Mouse (Mus musculus) cerebellum, postnatal 14 days (tissue): ENCODE data around the gene Rnls.
A peak's percentile ranks its signal among the peaks of the same experiment; 100 is the strongest.
"Not testable (repeated sequence)": the region's sequence is repeated elsewhere in the genome, so short reads cannot be mapped to it uniquely, and the experiment has no call there.

Experiments used
- DNase-seq, 2 experiments: peaks; one replicate each; pipeline ENCODE4 v3.0.0; 2021; ENCODE audit warnings: mixed read lengths in 2 of 2

The Rnls gene

DNA sequence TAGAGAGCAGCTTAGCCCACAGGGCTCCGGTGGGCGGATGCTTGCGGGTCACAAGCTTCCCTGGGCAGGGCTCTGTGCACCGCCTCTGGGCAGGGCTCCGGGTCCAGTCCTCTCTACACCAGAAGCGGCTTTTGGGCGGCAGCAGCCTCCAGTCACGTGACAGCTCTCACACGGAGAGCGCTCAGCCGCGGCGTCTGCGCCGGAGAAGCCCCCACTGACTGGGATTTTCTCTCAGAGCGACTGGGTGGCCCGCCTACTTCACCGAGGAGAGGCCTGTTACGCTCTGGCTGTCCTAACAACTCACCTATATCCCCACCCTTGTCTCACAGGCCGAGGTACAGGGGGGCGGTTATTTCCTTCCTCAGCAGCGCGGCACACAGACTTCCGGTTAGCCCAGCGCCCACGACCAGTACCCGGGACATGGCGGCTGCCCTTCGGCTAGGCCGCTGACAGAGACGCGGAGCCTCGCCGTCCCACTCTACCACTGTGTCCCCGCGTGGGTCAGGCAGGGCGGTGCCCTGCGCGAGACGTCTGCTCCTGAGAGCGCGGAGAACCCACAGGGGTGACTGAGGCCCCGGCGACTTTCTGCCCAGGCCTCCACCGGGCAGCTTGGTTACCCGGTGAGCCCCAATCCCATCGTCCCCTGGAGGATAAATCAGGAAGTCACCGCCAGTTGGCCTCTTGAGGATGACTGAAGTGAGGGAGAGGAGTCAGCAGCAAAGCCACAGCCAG lies at the start of gene Rnls:
Rnls (minus strand) TSS at position 645 of the 732 bp plus-strand sequence.
- peak; percentile 86 to 88 for DNase-seq

DNA sequence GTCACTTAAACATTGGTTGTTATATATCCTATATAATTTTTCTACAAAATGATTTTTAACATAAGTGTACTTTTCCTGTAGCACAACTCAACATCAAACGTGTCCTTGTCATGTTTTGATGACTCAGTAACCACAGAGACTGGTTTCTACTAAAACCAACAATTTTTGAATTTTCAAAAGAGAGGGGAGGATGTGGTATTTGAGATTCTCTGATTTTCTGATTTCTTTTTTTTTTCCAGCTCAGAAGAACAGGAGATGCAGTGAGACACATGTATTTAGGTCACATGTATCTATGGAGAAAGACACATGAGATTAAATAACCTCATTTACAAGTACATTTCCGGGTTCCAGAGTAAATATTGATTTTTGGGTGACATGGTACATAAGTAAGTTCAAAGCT lies 37.4 kb upstream of the Rnls start:
- DNase-seq: no peak

DNA sequence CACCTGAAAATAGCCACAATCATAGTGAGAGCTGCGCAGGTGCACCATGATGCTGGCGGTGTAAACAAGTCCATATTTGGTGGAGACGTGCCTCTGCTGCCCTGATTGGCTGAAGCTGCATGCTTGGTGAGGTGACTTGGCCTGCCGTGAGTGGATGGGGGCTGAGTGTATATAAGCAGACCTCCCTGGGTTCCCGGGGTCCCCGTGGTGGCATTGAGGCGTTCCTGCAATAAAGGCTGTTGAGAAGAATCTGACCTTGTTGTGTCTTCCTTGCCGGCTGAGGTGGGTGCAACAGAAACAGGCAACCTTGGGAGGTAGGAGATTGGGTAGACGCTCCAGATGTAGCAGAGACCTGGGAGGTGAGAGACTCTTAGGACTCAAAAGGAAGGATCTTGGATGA lies 27.3 kb upstream of the Rnls start:
- DNase-seq: not testable (repeated sequence)

DNA sequence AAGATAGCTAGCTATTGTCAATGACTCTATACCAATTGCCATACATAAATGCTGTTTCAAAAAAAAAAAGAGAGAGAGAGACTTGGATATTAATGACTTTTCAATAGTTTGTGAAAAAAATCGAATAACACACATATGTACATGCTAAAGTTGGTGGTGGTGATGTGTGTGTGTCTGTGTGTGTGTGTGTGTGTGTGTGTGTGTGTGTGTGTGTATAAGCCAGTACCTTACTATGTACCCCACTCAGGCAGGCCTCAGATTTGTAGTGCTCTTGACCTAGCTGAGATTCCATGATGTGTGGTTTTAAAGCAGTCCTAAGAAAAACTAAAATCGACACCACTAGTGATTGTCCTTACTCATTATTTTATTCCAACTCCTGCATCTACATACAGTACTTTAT lies 11.3 kb downstream of the Rnls start:
- no peak for DNase-seq

DNA sequence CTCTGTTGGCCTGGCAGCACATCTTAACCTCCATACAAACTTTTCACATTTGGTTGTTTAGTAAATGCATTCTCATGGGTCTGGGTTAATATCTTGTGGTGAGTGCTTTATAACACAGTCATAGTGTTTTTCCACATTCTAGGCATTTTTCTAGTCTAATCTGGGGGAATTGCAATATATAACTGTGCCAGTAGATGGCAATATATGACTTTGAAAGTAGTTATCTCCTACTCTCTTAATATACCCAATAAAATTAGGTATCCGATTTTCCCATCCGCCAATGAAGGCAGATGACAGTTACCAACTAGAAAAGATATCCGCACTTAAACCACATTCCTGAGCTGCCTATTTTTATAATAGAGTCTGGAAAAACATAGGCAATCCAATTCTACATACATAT lies 11.7 kb downstream of the Rnls start:
- DNase-seq: peak in 1 of 2 experiments; percentile 44

DNA sequence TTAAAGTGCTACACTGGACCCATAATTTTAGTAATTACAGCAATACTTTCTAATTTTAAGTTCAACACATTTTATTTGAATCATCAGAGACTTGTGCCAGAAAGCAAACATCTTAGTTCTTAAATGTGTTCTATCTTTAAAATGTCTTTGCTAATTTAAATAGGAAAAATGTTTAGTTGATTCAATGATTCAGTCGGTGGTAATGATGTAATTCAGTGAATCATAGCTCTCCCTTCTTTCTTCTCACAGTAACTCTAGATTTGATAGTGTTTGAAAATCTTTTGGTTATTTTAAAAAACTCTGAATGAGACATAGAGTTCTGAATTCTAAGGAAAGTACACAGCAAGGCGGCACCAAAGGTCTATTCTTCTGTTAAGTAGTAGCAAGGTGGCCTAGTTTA lies 23.3 kb downstream of the Rnls start:
- DNase-seq: no peak

DNA sequence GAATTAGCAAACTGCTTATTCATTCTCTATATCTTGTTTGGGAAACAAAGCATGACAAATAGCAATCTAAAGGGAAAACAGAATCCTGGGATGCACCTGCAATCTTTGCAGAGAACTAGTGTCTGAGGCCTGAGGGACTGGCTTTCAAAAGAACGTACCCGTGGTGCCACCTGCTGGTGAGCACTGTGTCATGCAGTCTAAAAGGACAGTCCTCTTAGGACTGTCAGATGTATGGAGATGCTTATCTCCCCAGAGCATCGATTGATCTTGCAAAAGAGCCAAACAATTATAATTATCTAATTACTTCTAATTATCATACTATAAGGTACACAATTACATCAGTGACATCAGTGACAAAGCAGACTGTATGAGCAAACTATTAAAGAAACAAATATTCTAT lies 25.4 kb downstream of the Rnls start:
- peak; percentile 81 to 88 for DNase-seq

DNA sequence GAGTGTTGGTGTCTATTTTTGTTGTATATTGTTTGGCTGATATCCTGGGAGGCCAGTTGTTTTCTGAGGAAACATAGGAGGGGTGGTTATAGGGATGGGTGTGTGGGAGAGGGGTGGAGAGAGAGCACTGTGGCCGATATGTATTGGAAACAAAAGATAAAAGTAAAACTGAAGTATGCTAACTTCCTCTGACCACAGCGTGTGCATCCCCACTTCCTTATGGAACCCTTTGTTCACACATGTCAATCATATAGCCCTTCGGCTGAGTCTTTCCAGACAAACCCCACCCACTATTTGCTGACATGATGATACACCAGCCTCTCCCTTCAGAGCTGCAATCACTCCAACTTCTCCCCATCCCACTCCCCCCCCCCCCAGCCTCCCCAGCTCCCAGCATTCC lies 35.1 kb downstream of the Rnls start:
- DNase-seq: no peak

DNA sequence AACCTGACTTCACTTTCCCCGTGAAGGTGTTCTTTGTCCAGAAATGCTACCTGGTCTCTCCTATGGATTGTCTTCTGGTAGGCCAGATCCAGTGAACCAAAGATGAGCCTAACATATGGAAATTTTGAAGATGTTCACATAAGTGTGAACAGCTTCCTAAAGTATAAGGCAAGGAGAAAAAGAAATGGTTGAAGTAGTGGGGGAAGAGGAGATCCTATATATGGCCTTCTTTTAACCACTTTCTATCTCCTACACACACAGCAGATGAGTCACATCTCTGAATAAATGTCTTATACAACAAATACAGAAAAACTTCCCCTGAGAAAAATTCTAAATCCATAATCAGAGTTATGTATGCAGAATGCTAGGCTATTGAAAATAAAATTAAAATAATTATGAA lies 52.0 kb downstream of the Rnls start:
- DNase-seq: no peak

DNA sequence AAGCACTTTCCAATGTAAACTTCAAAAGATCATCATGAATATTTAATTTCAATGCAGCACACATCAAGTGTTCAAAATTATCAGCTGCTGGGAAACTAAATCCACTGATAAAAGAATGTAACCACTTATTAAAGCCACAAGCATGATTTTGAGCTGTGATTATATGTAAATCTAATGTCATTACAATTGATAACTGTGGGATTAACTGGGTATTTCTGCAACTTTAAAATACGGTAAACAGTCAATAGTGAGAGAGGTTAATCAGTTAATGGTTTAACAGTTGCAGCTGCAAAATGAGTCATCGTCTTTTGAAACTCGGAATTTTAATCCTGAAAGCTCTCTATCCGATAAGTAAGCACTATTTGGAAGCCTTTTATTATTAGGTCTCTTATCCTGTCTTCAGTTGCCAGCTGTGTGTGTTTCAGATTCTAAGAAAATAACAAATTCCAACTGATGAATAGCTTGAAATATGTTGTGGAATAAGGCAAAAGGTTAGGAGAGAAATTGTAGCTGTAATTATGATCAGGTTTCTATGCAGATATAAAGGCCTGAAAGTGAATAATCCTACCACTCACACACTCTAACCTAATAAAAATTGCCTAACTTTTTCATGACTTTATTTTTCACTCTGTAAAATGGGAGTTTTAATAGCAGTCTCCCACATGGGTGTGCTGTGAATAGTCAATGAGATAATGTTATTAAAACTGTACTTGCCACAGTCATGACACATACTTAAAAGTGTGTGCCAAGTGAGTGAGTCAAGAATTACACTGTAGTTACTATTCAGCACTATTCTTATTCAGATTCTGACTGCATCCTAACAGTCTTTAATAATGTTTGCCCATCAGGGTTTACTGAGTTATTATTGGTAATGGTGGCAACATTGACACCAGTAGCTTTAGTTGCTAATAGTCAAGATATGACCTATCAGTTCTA lies 65.1 kb downstream of the Rnls start:
- no peak for DNase-seq

DNA sequence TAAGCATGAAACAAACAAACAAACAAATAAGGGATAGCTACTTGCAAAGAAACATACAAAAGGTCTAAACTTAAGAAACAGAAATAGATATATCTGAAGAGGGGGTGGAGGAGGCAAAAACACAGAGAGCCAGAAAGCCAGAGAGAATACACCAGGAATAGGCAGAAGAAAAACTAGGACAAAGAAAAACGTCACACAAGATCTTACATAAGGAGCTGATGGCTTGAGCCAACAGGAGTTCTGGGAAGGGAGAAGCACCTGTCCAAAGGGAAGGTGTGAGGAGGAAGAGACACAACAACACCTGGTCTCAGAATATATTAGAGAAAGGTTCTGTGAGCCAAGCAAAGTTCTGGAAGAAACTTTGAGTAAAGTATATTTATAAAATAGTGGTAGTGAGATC lies 73.3 kb downstream of the Rnls start:
- DNase-seq: no peak

DNA sequence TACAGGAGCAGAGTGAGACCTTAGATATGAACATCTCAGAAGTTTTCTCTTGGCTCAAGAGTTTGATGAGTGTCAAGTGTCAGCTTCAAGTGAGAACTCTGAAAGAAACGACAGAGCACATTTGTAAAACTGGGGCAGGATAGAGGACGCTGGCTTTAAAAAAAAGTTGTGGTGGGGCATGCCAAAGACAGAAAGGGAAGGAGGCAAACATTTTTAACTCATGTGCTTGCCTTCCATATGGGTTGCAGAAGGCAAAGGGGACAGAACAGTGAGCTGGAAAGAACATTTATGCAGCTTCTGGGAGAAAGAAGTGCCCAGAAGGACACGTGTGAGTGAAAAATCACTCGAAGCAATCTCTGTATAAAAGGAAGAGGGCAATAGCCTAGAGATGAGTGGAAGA lies 75.0 kb downstream of the Rnls start:
- DNase-seq: no peak

DNA sequence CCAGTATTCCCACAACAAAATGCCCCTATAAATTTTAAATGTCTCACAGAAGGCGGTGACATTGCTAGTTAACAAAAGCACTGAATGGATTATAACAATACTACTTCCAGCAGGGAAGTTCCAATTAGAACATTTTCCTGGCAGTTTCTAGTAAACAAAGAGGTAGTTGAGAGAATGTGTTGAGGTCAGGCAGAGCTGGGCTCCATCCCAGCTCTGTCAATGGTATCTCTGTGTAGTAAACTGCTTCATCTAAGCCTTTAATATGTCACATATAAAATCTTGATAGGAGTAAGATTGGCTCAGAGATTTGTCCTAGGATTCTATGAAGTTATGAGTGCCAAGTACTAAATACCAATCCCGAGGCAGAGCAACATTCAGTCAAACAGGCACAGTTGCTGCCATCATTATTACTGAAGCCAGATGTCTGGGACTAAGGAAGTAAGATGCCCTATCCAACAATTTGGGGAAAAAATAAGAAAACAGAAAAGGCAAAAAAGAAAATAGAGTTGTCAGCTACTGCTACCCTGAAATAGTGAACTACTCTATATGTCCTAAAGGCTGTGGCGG lies 92.3 kb downstream of the Rnls start:
- DNase-seq: no peak

DNA sequence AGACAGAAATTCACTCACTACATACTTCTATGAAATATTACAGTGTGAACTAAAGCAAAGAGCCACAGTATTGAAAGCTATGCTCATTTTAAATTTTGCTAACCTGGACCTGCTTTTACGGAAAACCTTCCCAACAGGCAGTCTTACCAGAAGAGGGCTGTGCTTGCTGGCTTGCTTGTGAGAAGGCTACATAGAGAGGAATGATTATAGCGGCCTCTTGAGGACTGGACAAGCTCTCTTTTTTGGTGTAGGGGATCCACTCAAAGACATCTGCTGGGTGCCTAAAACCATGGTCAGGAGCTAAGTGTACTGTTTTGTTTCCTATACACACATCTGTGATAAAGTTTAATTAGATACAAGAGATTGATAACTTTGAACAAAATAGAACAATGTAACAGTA lies 95.8 kb downstream of the Rnls start:
- no peak for DNase-seq

DNA sequence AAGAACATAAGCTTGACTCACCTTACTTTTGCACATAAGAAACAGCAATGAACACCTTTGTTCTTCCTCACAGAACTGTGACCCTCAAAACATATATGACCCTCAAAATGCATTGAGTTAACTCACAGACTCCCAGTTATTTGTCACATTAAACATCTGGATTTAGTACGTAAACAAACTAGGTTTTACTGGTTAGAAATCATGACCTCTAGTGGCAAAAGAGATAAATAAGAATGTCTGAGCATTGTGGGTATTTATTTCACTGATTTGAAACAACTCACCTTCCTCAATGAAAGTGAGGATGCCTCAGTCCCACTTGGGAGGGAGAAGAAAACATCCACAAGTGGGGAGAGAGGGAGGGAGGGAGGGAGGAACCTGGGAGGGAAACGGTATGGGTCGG lies 109.1 kb downstream of the Rnls start:
- no peak for DNase-seq

DNA sequence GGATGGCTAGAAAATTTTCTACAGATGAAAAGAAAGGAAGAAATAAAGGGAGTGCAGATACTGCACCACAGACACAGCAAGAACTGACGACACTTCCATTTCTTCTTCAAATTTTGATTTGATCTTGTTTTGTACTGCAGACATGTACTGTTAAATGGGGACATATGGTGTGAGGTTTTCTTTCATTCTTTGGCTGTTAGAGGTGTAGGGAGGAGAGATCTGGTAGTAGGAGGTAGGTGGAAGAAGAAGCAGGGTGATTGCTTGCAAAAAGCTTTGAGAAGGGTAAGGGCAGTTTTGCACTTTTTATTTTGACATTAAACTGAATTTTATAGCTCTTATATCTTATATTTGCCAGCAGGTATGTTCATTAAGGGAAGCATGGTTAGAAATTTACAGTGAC lies 115.7 kb downstream of the Rnls start:
- no peak for DNase-seq

DNA sequence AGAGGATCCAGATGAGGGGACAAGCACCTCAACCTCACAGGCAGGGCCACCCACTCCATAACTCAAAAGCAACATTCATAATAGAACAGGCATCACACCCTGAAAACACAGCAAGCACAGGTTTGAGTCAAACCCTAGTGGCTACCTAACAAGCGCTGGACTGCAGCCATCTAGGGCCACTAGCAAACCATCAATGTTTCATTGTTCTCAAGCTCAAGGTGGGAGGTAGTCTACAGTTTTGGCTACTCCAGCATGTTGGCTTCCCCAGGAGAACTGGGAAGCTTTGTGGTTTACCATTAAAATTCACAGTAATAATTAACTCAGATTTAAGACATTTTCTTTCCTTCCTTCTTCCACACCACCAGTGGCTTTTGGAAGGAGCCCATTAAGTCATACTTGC lies 118.4 kb downstream of the Rnls start:
- DNase-seq: no peak

DNA sequence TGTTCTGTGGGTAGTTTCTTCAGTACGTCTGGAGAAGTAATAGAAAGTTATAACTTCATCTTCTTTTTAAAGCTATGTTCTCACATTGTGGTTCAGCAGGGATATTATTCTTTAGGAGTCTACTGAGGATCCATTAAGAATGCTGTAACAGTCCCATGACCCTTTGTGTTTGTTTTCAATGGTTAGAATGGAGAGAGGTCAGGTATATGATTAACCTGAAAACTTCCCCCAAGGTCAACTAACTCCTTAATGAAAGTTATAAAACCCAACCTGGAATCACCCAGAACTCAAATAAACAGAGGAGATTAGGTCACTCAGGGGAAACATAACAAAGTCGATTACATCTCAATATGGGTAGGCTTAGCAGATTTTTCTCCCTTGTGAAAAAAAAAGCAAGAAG lies 120.5 kb downstream of the Rnls start:
- DNase-seq: no peak

DNA sequence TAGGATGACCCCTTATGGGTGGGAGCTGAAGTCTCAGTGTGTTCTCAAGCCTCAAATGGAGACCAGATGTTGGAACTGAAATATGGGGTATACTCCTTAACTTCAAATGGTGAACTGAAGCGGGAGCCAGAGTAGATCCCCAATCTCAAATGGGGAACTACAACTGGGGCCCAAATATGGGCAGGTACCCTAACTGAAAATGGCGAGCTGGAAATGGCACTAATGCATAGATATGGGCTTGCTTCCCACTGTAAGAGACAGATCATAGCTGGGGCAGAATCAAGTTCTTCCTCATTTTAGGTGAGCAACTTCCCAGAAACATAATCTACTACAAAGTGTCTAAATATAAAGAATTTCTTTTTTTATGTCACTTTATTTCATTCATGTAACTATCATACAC lies 121.9 kb downstream of the Rnls start:
- no peak for DNase-seq

DNA sequence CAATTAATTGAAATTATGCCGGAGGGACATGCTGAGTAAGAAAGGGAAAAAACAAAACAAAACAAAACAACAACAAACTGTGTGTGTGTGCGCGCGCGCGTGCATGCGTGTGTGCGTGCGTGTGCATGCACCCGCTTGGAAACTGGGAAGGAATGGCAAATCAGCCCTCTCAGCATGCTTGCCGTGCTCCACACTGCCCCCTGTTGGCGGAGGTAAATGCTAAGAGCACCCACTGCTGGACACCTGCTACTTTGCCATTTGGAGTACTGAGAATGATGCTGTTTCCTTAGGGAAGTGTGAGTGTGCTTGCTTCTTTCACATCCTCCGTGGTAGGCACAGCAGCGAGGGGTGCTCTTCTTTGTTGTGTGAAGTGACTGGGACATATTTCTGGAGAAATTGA lies 124.1 kb downstream of the Rnls start:
- peak; percentile 8 to 25 for DNase-seq

DNA sequence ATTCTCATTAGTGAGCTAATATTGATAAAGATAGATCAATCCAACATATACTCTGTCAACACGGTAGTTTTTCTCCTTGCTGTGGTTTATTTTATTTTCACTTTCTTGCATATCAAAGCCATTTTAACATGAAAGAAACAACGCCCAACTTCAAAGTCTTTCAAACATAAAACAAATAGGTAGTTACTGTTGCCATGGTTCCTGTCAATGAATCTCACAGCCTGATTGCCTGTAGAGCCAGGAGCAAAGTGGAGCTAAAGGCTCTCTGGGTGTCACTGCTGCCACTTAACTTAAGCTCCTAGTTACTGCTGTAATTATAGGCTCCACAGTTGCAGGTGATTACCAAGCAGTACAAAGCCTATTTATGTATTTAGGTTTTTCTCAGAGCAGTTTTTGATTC lies 126.8 kb downstream of the Rnls start:
- DNase-seq: no peak

DNA sequence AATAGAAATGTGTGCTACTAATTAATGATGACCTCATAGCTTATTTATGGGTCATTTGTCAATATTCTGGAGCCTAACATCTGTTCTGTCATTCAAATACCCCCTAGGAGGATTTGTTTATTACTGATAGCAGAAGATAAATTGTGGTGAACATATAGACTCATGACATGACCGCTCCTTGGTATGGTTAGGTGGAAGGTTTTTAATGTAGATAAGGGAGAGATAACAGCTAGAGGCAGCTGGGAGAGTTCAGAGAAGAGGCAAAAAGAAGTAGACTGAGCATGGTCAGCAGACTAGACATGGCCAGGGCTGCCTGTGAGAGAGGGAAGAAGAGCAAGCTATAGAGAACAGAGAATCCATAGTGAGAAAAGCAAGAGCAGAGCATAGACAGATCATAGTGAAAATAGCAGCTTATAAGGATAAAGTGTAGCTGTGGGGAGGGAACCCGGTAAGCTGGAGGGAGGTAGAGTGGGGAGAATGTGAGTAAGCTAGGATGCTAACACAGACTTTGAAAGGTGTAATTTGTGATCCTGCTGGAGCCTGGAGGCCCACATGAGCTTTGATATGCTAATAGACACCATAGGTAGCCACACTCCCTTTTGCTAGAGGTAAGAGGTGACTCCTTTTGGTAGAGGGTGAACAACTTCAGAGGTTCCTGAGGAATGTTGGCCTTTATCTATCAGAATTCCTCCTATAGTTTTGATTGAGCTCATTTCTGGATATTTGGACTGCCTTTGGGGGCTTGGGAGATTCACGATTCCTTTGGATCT lies 127.7 kb downstream of the Rnls start:
- DNase-seq: no peak

DNA sequence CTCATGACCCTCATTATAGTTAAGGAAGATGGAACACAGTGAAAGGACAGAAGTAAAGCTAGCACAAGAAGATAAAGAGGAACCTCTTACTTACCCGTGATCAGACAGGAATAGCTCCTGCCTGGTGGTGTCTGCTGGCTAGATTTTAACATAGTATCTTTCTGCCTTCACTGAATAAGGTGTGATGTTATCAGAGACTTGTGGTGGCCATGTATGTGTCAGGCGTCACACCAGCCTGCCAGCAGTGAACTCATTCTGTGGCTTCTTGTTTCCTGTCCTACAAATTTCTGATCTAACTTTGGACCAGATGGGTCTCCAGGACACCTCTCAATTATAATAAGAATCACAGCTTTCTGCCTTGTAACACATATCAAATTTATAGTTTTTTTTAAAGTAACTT lies 129.7 kb downstream of the Rnls start:
- no peak for DNase-seq
